Mouse (Mus musculus) MEL (cell line): Measurements from ENCODE around the gene Sergef. TPM values are rescaled to one million over a fixed set of nuclear protein-coding genes. Genes with fewer than 3 reads are reported as not detected.

Source experiments
- DNase-seq: peaks from one replicate; pipeline ENCODE4 v3.0.0; 2011; ENCODE audit warnings: low read depth, low spot score
- H3K27ac ChIP-seq: 2 replicates; pipeline ENCODE4 v1.5.1; 2012; ENCODE audit warnings: low read depth, mild to moderate bottlenecking, control low read depth, low read length, moderate library complexity; ENCODE audit not compliant: control insufficient read depth
- H3K27me3 ChIP-seq, 2 experiments: fragments of 150-350 bp in 1 of 2; sonication (generic) in 1 of 2; 2 replicates each; pipeline ENCODE4 v1.6.1; 2012; ENCODE audit warnings: low read length in 2 of 2, mild to moderate bottlenecking in 2 of 2, improper control_type of control experiment in 1 of 2, moderate library complexity in 1 of 2; ENCODE audit not compliant: insufficient read depth in 2 of 2, control insufficient read depth in 1 of 2
- H3K36me3 ChIP-seq, 2 experiments: 2 replicates each; pipeline ENCODE4 v1.6.1; 2012 to 2014; ENCODE audit warnings: low read length in 2 of 2, improper control_type of control experiment in 1 of 2, inconsistent platforms in 1 of 2, mild to moderate bottlenecking in 1 of 2; ENCODE audit not compliant: insufficient read depth in 2 of 2, control insufficient read depth in 1 of 2
- H3K4me1 ChIP-seq, 2 experiments: fragments of 150-350 bp in 1 of 2; sonication (generic) in 1 of 2; 2 replicates each; pipeline ENCODE4 v1.6.1; 2012; ENCODE audit warnings: low read length in 2 of 2, improper control_type of control experiment in 1 of 2, mild to moderate bottlenecking in 1 of 2; ENCODE audit not compliant: insufficient read depth in 2 of 2, control insufficient read depth in 1 of 2
- H3K4me3 ChIP-seq, 2 experiments: fragments of 150-350 bp in 1 of 2; sonication (generic) in 1 of 2; 2 replicates each; pipeline ENCODE4 v1.5.1; 2012; ENCODE audit warnings: low read depth in 2 of 2, low read length in 2 of 2, mild to moderate bottlenecking in 2 of 2, moderate library complexity in 2 of 2, control low read depth in 1 of 2, improper control_type of control experiment in 1 of 2; ENCODE audit not compliant: control insufficient read depth in 1 of 2, insufficient read depth in 1 of 2
- H3K79me2 ChIP-seq: 2 replicates; pipeline ENCODE4 v1.6.1; 2012; ENCODE audit warnings: mild to moderate bottlenecking, low read length, moderate library complexity; ENCODE audit not compliant: control insufficient read depth, poor library complexity, insufficient read depth
- H3K9ac ChIP-seq: 2 replicates; pipeline ENCODE4 v1.6.1; 2012; ENCODE audit warnings: low read depth, mild to moderate bottlenecking, control low read depth, low read length, moderate library complexity; ENCODE audit not compliant: control insufficient read depth, poor library complexity, severe bottlenecking
- H3K9me3 ChIP-seq: fragments of 150-350 bp; sonication (generic); replicated peaks from 2 replicates; pipeline ENCODE4 v1.6.1; 2012; ENCODE audit warnings: mild to moderate bottlenecking, low read length, improper control_type of control experiment, moderate library complexity; ENCODE audit not compliant: insufficient read depth
- CHD1 ChIP-seq: IDR thresholded peaks from 2 replicates; pipeline ENCODE4 v1.6.1; 2012; ENCODE audit warnings: low read depth, mild to moderate bottlenecking, inconsistent platforms, low read length, improper control_type of control experiment
- CHD2 ChIP-seq: IDR thresholded peaks from 2 replicates; pipeline ENCODE4 v1.6.1; 2011; ENCODE audit warnings: low read length, improper control_type of control experiment
- CTCF ChIP-seq, 3 experiments: IDR thresholded peaks in 2 of 3; conservative IDR thresholded peaks in 1 of 3; 2 replicates each; pipeline ENCODE4 v1.5.1; 2011 to 2012; ENCODE audit warnings: low read length in 3 of 3, low read depth in 2 of 3, mild to moderate bottlenecking in 2 of 3, improper control_type of control experiment in 1 of 3, inconsistent platforms in 1 of 3, mixed read lengths in 1 of 3, moderate library complexity in 1 of 3; ENCODE audit not compliant: control insufficient read depth in 1 of 3, insufficient read depth in 1 of 3, poor library complexity in 1 of 3, severe bottlenecking in 1 of 3
- E2F4 ChIP-seq: IDR thresholded peaks from 2 replicates; pipeline ENCODE4 v1.6.1; 2011; ENCODE audit warnings: low read depth, low read length, improper control_type of control experiment, borderline replicate concordance
- EP300 ChIP-seq, 2 experiments: IDR thresholded peaks; 2 replicates each; pipeline ENCODE4 v1.6.1; 2011; ENCODE audit warnings: improper control_type of control experiment in 2 of 2, low read length in 2 of 2, low read depth in 1 of 2, mild to moderate bottlenecking in 1 of 2
- GABPA ChIP-seq: IDR thresholded peaks from 2 replicates; pipeline ENCODE4 v1.6.1; 2012; ENCODE audit warnings: low read depth, mild to moderate bottlenecking, inconsistent platforms, low read length, improper control_type of control experiment, moderate library complexity
- HCFC1 ChIP-seq: IDR thresholded peaks from 2 replicates; pipeline ENCODE4 v1.6.1; 2012; ENCODE audit warnings: low read depth, mild to moderate bottlenecking, inconsistent platforms, low read length, improper control_type of control experiment, moderate library complexity
- MAFK ChIP-seq: IDR thresholded peaks from 2 replicates; pipeline ENCODE4 v1.6.1; 2011; ENCODE audit warnings: low read depth, mild to moderate bottlenecking, low read length, improper control_type of control experiment, borderline replicate concordance
- MAZ ChIP-seq: IDR thresholded peaks from 2 replicates; pipeline ENCODE4 v1.6.1; 2012; ENCODE audit warnings: low read depth, mild to moderate bottlenecking, inconsistent platforms, low read length, improper control_type of control experiment
- MEF2A ChIP-seq: IDR thresholded peaks from 2 replicates; pipeline ENCODE4 v1.6.1; 2014; ENCODE audit warnings: low read depth, mild to moderate bottlenecking, inconsistent platforms, low read length, improper control_type of control experiment; ENCODE audit not compliant: poor library complexity, insufficient replicate concordance, severe bottlenecking; ENCODE audit errors: extremely low read depth
- NELFE ChIP-seq: IDR thresholded peaks from 2 replicates; pipeline ENCODE4 v1.6.1; 2011; ENCODE audit warnings: low read depth, low read length, improper control_type of control experiment
- NRF1 ChIP-seq: IDR thresholded peaks from 2 replicates; pipeline ENCODE4 v1.6.1; 2014; ENCODE audit warnings: low read depth, mild to moderate bottlenecking, inconsistent platforms, low read length, improper control_type of control experiment, moderate library complexity; ENCODE audit not compliant: poor library complexity, insufficient read depth, severe bottlenecking
- POLR2AphosphoS5 ChIP-seq: IDR thresholded peaks from 2 replicates; pipeline ENCODE4 v1.6.1; 2012; ENCODE audit warnings: low read depth, borderline replicate concordance, mild to moderate bottlenecking, inconsistent platforms, low read length, moderate library complexity, mixed read lengths
- RAD21 ChIP-seq: IDR thresholded peaks from 2 replicates; pipeline ENCODE4 v1.6.1; 2011; ENCODE audit warnings: mild to moderate bottlenecking, low read depth, low read length, improper control_type of control experiment
- TAL1 ChIP-seq: IDR thresholded peaks from 2 replicates; pipeline ENCODE4 v1.6.1; 2012; ENCODE audit warnings: mild to moderate bottlenecking, inconsistent platforms, low read length, moderate library complexity, mixed read lengths
- TCF12 ChIP-seq: IDR thresholded peaks from 2 replicates; pipeline ENCODE4 v1.6.1; 2014; ENCODE audit warnings: low read depth, mild to moderate bottlenecking, inconsistent platforms, low read length, improper control_type of control experiment, moderate library complexity
- USF1 ChIP-seq: IDR thresholded peaks from 2 replicates; pipeline ENCODE4 v1.6.1; 2014; ENCODE audit warnings: low read depth, mild to moderate bottlenecking, inconsistent platforms, low read length, improper control_type of control experiment, moderate library complexity
- USF2 ChIP-seq, 2 experiments: IDR thresholded peaks; 2 replicates each; pipeline ENCODE4 v1.6.1; 2011 to 2012; ENCODE audit warnings: improper control_type of control experiment in 2 of 2, low read length in 2 of 2, borderline replicate concordance in 1 of 2, inconsistent platforms in 1 of 2, low read depth in 1 of 2, mild to moderate bottlenecking in 1 of 2; ENCODE audit not compliant: insufficient read depth in 1 of 2
- ZNF384 ChIP-seq: IDR thresholded peaks from 2 replicates; pipeline ENCODE4 v1.6.1; 2012; ENCODE audit warnings: low read depth, mild to moderate bottlenecking, inconsistent platforms, low read length, improper control_type of control experiment
- polyA plus RNA-seq, 2 experiments: library from polyadenylated mRNA; stranded (reverse) in 1 of 2; unstranded in 1 of 2; fragments of >175 nt in 1 of 2; fragments of >200 nt in 1 of 2; gene quantifications; 2 replicates each; pipeline versions ENCODE4 v1.2.1 to v1.2.4; 2012; ENCODE audit warnings: low replicate concordance in 2 of 2, low read depth in 1 of 2; ENCODE audit not compliant: insufficient read length in 2 of 2, insufficient read depth in 1 of 2, missing spikeins in 1 of 2
- total RNA-seq: library from RNA; depleted of rRNA; stranded (reverse); fragments of 300-350 nt; gene quantifications from 2 replicates; pipeline ENCODE4 v1.2.3, GENCODE M21; 2012

The Sergef gene
- total and polyA plus RNA-seq, 3 experiments: 7.6 to 11.7 TPM; not detected in 1

- no peak for DNase-seq
Observed at GRCm38 (mm10) chr7:46459200-46459599, 180.4 kb downstream of the Sergef start.

GRCm38 (mm10) chr7:46457889-46458288 lies 181.7 kb downstream of the Sergef start:
- H3K27me3 ChIP-seq: no peaks in the 10 kb centered on the region
- no peak overlapping the region for H3K27ac ChIP-seq
- no peaks in the 10 kb centered on the region for H3K4me1 ChIP-seq
- TF ChIP-seq TAL1: no peak
- no peak for TF ChIP-seq MEF2A
- TF ChIP-seq CTCF (IDR thresholded peaks at IDR 0.05 in 2 of 3, conservative IDR thresholded peaks at IDR 0.05 in 1 of 3; ENCODE audit: control insufficient read depth in 1 of 3, insufficient read depth in 1 of 3, low read depth in 2 of 3, low read length in 3 of 3, poor library complexity in 1 of 3, severe bottlenecking in 1 of 3): no peak
- no peak for TF ChIP-seq HCFC1
- TF ChIP-seq USF2 (IDR thresholded peaks at IDR 0.05; ENCODE audit: borderline replicate concordance in 1 of 2, insufficient read depth in 1 of 2, low read depth in 1 of 2, low read length in 2 of 2): no peak
- TF ChIP-seq CHD1: no peak
- TF ChIP-seq RAD21: no peak
- no peak for TF ChIP-seq CHD2
- TF ChIP-seq MAZ: no peak
- TF ChIP-seq POLR2AphosphoS5: no peak
- TF ChIP-seq MAFK: no peak
- TF ChIP-seq EP300 (IDR thresholded peaks at IDR 0.05; ENCODE audit: low read depth in 1 of 2, low read length in 2 of 2): no peak
- TF ChIP-seq TCF12: no peak
- no peak for TF ChIP-seq USF1
- no peak for TF ChIP-seq GABPA
- no peak for TF ChIP-seq ZNF384
- no peak overlapping the region for H3K4me3 ChIP-seq
- no peaks in the 10 kb centered on the region for H3K79me2 ChIP-seq
- H3K9me3 ChIP-seq: no peaks in the 10 kb centered on the region
- DNase-seq: no peak
- H3K36me3 ChIP-seq: no peaks in the 10 kb centered on the region
- H3K9ac ChIP-seq: no peak overlapping the region

More at GRCm38 (mm10) chr7:46459200-46459599, 180.4 kb downstream of the Sergef start:
- Histone ChIP-seq H3K4me3 (no peak overlapping the region), H3K9ac (no peak overlapping the region), H3K9me3 (no peaks in the 10 kb centered on the region), H3K4me1 (0 out of 4 replicates have a peak, but pooled peaks cover 0 to 3% of the 10 kb centered on the region in 2 experiments), H3K27me3 (no peaks in the 10 kb centered on the region), H3K36me3 (no peaks in the 10 kb centered on the region), H3K79me2 (no peaks in the 10 kb centered on the region), H3K27ac (no peak overlapping the region)
- TF ChIP-seq NRF1 (no peak), E2F4 (no peak), NELFE (no peak)
